Mouse (Mus musculus): Measurements from ENCODE around the gene Trim50.

DNA sequence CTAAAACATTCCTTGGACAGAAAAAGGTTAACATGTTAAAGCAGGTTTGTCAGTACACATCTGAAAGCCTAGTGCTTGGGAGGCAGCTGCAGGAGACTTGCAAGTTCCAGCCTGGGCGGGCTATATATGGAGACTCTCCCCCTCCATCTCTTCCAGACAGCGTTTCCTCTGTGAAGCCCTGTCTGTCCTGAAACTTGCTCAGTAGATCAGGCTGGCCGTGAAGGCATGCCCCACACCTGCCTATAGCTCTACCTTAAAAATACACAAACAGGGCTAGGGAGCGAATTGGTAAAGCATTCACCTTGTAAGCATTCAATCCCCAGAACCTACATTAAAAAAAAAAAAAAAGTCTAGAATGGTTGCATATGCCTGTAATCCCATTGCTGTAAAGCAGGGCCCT lies 23.6 kb upstream of the Trim50 start:
- no peak for TF ChIP-seq CTCF (conservative IDR thresholded peaks at IDR 0.05 in 1 of 2, IDR thresholded peaks at IDR 0.05 in 1 of 2; ENCODE audit: low read depth in 2 of 2, low read length in 2 of 2)
- no peak for TF ChIP-seq ZKSCAN1 (IDR thresholded peaks at IDR 0.05; ENCODE audit: borderline replicate concordance, low read depth, low read length)
- no peak for TF ChIP-seq POLR2AphosphoS2 (IDR thresholded peaks at IDR 0.05; ENCODE audit: low read depth, low read length)
- TF ChIP-seq UBTF (IDR thresholded peaks at IDR 0.05; ENCODE audit: low read depth, low read length), result no peak
- TF ChIP-seq EP300 (IDR thresholded peaks at IDR 0.05; ENCODE audit: low read length), result no peak

All from CH12.LX (cell line).